Mouse (Mus musculus) layer of hippocampus, adult 6 months (tissue): ENCODE results near the gene Esrra. TPM values are rescaled to one million over a fixed set of nuclear protein-coding genes. Genes with fewer than 3 reads are reported as not detected.

Experiments used
- long read RNA-seq, 2 experiments: library from polyadenylated mRNA; unstranded; transcript quantifications; one replicate each; pipeline ENCODE4 v2.0.0; 2019 to 2020
- microRNA-seq: library from miRNA; unstranded; fragments of <30 nt; microRNA quantifications from one replicate; pipeline ENCODE4 v1.2.0, GENCODE M21; 2020
- polyA plus RNA-seq: library from polyadenylated mRNA; unstranded; fragments of <200 nt; fragmentation: Nextera tagmentation; gene quantifications from 2 replicates; pipeline ENCODE4 v1.2.3, GENCODE M21; 2021

The Esrra gene
- 3.2 and 3.4 TPM in 2 replicates for polyA plus RNA-seq
- long read RNA-seq, experiment 1, partial matches to known transcripts = 3 of 7 reads
- long read RNA-seq, experiment 1, other reads (novel, unspliced or antisense) = 2 of 7 reads
- long read RNA-seq, experiment 2, transcript Esrra-201 (7 exons, 2,242 nt) = major isoform, 8 of 14 reads
- long read RNA-seq, experiment 2, partial matches to known transcripts = 3 of 14 reads
- long read RNA-seq, experiment 2, other reads (novel, unspliced or antisense) = 3 of 14 reads

GRCm38 (mm10) chr19:6921647-6922567, at the start of gene Esrra:
Gene Esrra (minus strand): TSS chr19:6921813.

GRCm38 (mm10) chr19:6942249-6942691, 20.7 kb upstream of the Esrra start, which contains the start of gene Gpr137:
Gene Gpr137 (minus strand): TSS chr19:6942480.

GRCm38 (mm10) chr19:6941372-6942248, 20.0 kb upstream of the Esrra start, which contains the start of gene Bad:
Gene Bad (plus strand): TSS chr19:6941861.

GRCm38 (mm10) chr19:6934195-6934977, 12.8 kb upstream of the Esrra start, which contains the start of gene Kcnk4:
Gene Kcnk4 (minus strand): TSS chr19:6934515.

GRCm38 (mm10) chr19:6925307-6925573, 3.6 kb upstream of the Esrra start, which contains the start of gene Catsperz:
Gene Catsperz (minus strand): TSS chr19:6925380.

GRCm38 (mm10) chr19:6909507-6910289, 11.9 kb downstream of the Esrra start, which contains the start of the genes Trmt112 and Prdx5:
Gene Trmt112 (plus strand): TSS chr19:6909698.
Gene Prdx5 (minus strand): TSS chr19:6910106.

Small RNA genes lying within 50 kb of the gene (microRNA-seq; reads per million reads assigned to microRNA genes)
- 3.9 reads per million, percentile 13 among the genes with 10 or more reads in this experiment for gene Mir6990

Other genes starting within 250 kb of the Esrra start
- gene Rps6ka4, start 81.2 kb downstream of the Esrra start, polyA plus RNA-seq = 28.5 and 31.7 TPM in 2 replicates
- 1.4 and 1.6 TPM in 2 replicates for gene Ccdc88b, start 63.6 kb downstream of the Esrra start, polyA plus RNA-seq
- gene Trmt112, start 12.1 kb downstream of the Esrra start, polyA plus RNA-seq = 133 and 145 TPM in 2 replicates
- 774 and 793 TPM in 2 replicates for gene Prdx5, start 11.7 kb downstream of the Esrra start, polyA plus RNA-seq
- gene Catsperz, start 3.6 kb upstream of the Esrra start, polyA plus RNA-seq = 4.3 TPM in 2 replicates
- gene Kcnk4, start 12.7 kb upstream of the Esrra start, polyA plus RNA-seq = 10.4 and 12.2 TPM in 2 replicates
- gene Bad, start 20.0 kb upstream of the Esrra start, polyA plus RNA-seq = 47.9 and 48.1 TPM in 2 replicates
- gene Gpr137, start 20.7 kb upstream of the Esrra start, polyA plus RNA-seq = 18.3 and 23.0 TPM in 2 replicates
- gene Ppp1r14b, start 53.2 kb upstream of the Esrra start, polyA plus RNA-seq = 23.4 and 26.0 TPM in 2 replicates
- gene Plcb3, start 54.7 kb upstream of the Esrra start, polyA plus RNA-seq = 8.5 and 8.6 TPM in 2 replicates
- gene Fkbp2, start 58.7 kb upstream of the Esrra start, polyA plus RNA-seq = 284 and 296 TPM in 2 replicates
- gene Vegfb, start 65.8 kb upstream of the Esrra start, polyA plus RNA-seq = 74.0 and 88.5 TPM in 2 replicates
- 27.6 and 28.0 TPM in 2 replicates for gene Dnajc4, start 70.8 kb upstream of the Esrra start, polyA plus RNA-seq
- 17.2 and 17.7 TPM in 2 replicates for gene Nudt22, start 74.3 kb upstream of the Esrra start, polyA plus RNA-seq
- gene Trpt1, start 74.3 kb upstream of the Esrra start, polyA plus RNA-seq = 18.7 and 22.7 TPM in 2 replicates
- 3.8 and 4.5 TPM in 2 replicates for gene Fermt3, start 97.7 kb upstream of the Esrra start, polyA plus RNA-seq
- 119 and 128 TPM in 2 replicates for gene Stip1, start 118.2 kb upstream of the Esrra start, polyA plus RNA-seq
- 3.4 and 3.9 TPM in 2 replicates for gene Macrod1, start 135.0 kb upstream of the Esrra start, polyA plus RNA-seq
- 2.2 and 2.6 TPM in 2 replicates for gene Flrt1, start 183.9 kb upstream of the Esrra start, polyA plus RNA-seq